Mouse (Mus musculus): Measurements from ENCODE around the gene Acvr1c. TPM values are rescaled to one million over a fixed set of nuclear protein-coding genes. Genes with fewer than 3 reads are reported as not detected.

Gene Acvr1c
- total and polyA plus RNA-seq, 2 experiments from 2014 or later, result 0.23 to 0.31 TPM

- H3K9me3 ChIP-seq (ENCODE audit: low read length), result no peaks in the 10 kb centered on the region
- H3K4me3 ChIP-seq (ENCODE audit: low read length), result no peak overlapping the region
- H3K9ac ChIP-seq (replicated peaks; ENCODE audit: low read length), result no peak overlapping the region
- 71% methylated on average over 2 of the region's 2 CpGs for WGBS
- no peak for ATAC-seq
- H3K4me2 ChIP-seq (ENCODE audit: low read depth, low read length), result no peak overlapping the region
- H3K36me3 ChIP-seq (ENCODE audit: insufficient read depth, low read length), result no peaks in the 10 kb centered on the region
- no peaks in the 10 kb centered on the region for H3K4me1 ChIP-seq (ENCODE audit: insufficient read depth, low read length)
- no peaks in the 10 kb centered on the region for H3K27me3 ChIP-seq (ENCODE audit: insufficient read depth, low read length)
- DNase-seq (ENCODE audit: low spot score), result no peak
- H3K27ac ChIP-seq, result no peak overlapping the region
- no peak for TF ChIP-seq CTCF (IDR thresholded peaks at IDR 0.05; ENCODE audit: low read depth)
Measured at GRCm38 (mm10) chr2:58237487-58237886, 120.2 kb downstream of the Acvr1c start.

Other genes with a start within 250 kb of the Acvr1c start
- 0.11 TPM in 1 of 2 replicates, not detected in the other for gene Cytip, start 162.4 kb downstream of the Acvr1c start, total RNA-seq (2014; rRNA removed)
- 0.24 and 0.49 TPM in 2 replicates for gene Cytip, start 162.4 kb downstream of the Acvr1c start, polyA plus RNA-seq (2015; fragmentation: Nextera tagmentation; extraction: Ambion mirVana)
- not detected in 2 replicates for gene Gm17409, start 112.2 kb upstream of the Acvr1c start, total RNA-seq (2014; rRNA removed)
- gene Gm17409, start 112.2 kb upstream of the Acvr1c start, polyA plus RNA-seq (2015; fragmentation: Nextera tagmentation; extraction: Ambion mirVana), result not detected in 2 replicates
- gene Acvr1, start 209.3 kb upstream of the Acvr1c start, total RNA-seq (2014; rRNA removed), result 11.5 and 12.5 TPM in 2 replicates
- gene Acvr1, start 209.3 kb upstream of the Acvr1c start, polyA plus RNA-seq (2015; fragmentation: Nextera tagmentation; extraction: Ambion mirVana), result 4.9 and 5.0 TPM in 2 replicates
- gene Upp2, start 209.4 kb upstream of the Acvr1c start, total RNA-seq (2014; rRNA removed), result 6.8 and 7.8 TPM in 2 replicates
- 10.4 and 11.8 TPM in 2 replicates for gene Upp2, start 209.4 kb upstream of the Acvr1c start, polyA plus RNA-seq (2015; fragmentation: Nextera tagmentation; extraction: Ambion mirVana)

Measured in hindbrain, postnatal 0 days (tissue).